Mouse (Mus musculus) forebrain, embryonic 14.5 days (tissue): ENCODE data around the gene Exosc6. TPM values are rescaled to one million over a fixed set of nuclear protein-coding genes. Genes with fewer than 3 reads are reported as not detected.

Experiments
- ATAC-seq: fragments of 200-750 bp; cut with Nextera tagmentation; 2 replicates; pipeline ENCODE4 v1.8.0; 2017; ENCODE audit warnings: mild to moderate bottlenecking, moderate library complexity
- DNase-seq: peaks from one replicate; pipeline ENCODE4 v3.0.0-alpha.2; 2015; ENCODE audit warnings: low spot score
- H3K27ac ChIP-seq: fragments of 300-500 bp; sonication (generic); 2 replicates; pipeline ENCODE4 v1.5.1; 2014; ENCODE audit warnings: low read depth, mild to moderate bottlenecking, control low read depth, low read length, moderate library complexity
- H3K27me3 ChIP-seq: fragments of 300-500 bp; sonication (generic); replicated peaks from 2 replicates; pipeline ENCODE4 v1.6.1; 2014; ENCODE audit warnings: low read length, control low read depth, mixed read lengths; ENCODE audit not compliant: control insufficient read depth, insufficient read depth
- H3K36me3 ChIP-seq: fragments of 300-500 bp; sonication (generic); 2 replicates; pipeline ENCODE4 v1.6.1; 2014; ENCODE audit warnings: low read length, control low read depth; ENCODE audit not compliant: control insufficient read depth, insufficient read depth
- H3K4me1 ChIP-seq: fragments of 300-500 bp; sonication (generic); 2 replicates; pipeline ENCODE4 v1.6.1; 2014; ENCODE audit warnings: antibody characterized with exemption, low read length, control low read depth; ENCODE audit not compliant: control insufficient read depth, insufficient read depth
- H3K4me2 ChIP-seq: fragments of 300-500 bp; sonication (generic); 2 replicates; pipeline ENCODE4 v1.6.1; 2014; ENCODE audit warnings: mild to moderate bottlenecking, control low read depth, low read length
- H3K4me3 ChIP-seq: fragments of 300-500 bp; sonication (generic); 2 replicates; pipeline ENCODE4 v1.5.1; 2014; ENCODE audit warnings: low read depth, low read length, control low read depth
- H3K9ac ChIP-seq: fragments of 300-500 bp; sonication (generic); 2 replicates; pipeline ENCODE4 v1.6.1; 2014; ENCODE audit warnings: mild to moderate bottlenecking, low read length, control low read depth, moderate library complexity
- H3K9me3 ChIP-seq: fragments of 300-500 bp; sonication (generic); replicated peaks from 2 replicates; pipeline ENCODE4 v1.6.1; 2016; ENCODE audit warnings: low read length, control low read depth, mixed read lengths; ENCODE audit not compliant: control insufficient read depth
- WGBS: fragments of 180-500 bp; shearing (Covaris S2); extraction: QIAGEN DNeasy Blood & Tissue Kit; methylation state at CpG from one replicate; pipeline ENCODE4 v1.1.7; 2014; 5-methylcytosine and 5-hydroxymethylcytosine counted together
- polyA plus RNA-seq: library from polyadenylated mRNA; unstranded; fragments of >200 nt; fragmentation: Nextera tagmentation; extraction: Ambion mirVana; gene quantifications from 2 replicates; pipeline ENCODE4 v1.2.1, GENCODE M21; 2014

Gene Exosc6
- polyA plus RNA-seq, 1 experiment from 2014 or later: not detected

- H3K4me3 ChIP-seq: no peak overlapping the region
- no peak overlapping the region for H3K9ac ChIP-seq
- ATAC-seq (no peak), DNase-seq (no peak)
- H3K27me3 ChIP-seq: no peaks in the 10 kb centered on the region
- peaks cover 63% of the 10 kb centered on the region for H3K36me3 ChIP-seq
- H3K27ac ChIP-seq: no peak overlapping the region
- H3K9me3 ChIP-seq: no peaks in the 10 kb centered on the region
- 89% methylated on average over 17 of the region's 17 CpGs for WGBS
- H3K4me2 ChIP-seq: no peak overlapping the region
- peaks cover 8% of the 10 kb centered on the region for H3K4me1 ChIP-seq
These were observed 1.0 kb upstream of the Exosc6 start for GRCm38 (mm10) chr8:111055031-111055634.

DNA sequence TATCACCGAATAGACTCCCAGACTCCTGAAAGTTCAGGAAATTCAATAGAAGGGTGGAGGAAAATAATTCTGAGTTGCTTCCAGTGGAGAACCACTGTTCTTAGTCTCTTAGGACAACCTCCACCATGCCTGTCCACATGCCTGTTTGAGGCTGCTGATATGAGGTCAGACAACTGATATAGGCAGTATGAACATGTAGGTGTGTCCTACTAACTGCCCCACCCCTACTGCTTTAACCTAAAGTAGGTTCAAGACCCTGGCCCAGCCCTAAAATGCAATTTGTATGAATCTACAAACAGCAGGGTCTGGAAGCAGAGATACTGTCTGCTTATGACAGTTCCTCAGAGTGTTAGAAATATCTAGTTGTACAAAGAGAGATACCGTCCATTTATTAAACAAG is 478 bp upstream of the Exosc6 start:
- ATAC-seq (peak; percentile 17; the same call in 1 of the 2 replicates), DNase-seq (no peak)
- H3K4me3 ChIP-seq: peak overlapping the region; percentile 96; the same call in 1 of the 2 replicates
- H3K36me3 ChIP-seq: peaks cover 58% of the 10 kb centered on the region
- peaks cover 8% of the 10 kb centered on the region for H3K4me1 ChIP-seq
- H3K27me3 ChIP-seq: no peaks in the 10 kb centered on the region
- 73% methylated on average over 2 of the region's 2 CpGs for WGBS
- no peaks in the 10 kb centered on the region for H3K9me3 ChIP-seq
- no peak overlapping the region for H3K4me2 ChIP-seq
- H3K27ac ChIP-seq: no peak overlapping the region
- no peak overlapping the region for H3K9ac ChIP-seq

GRCm38 (mm10) chr8:111056691-111057293 is 653 bp downstream of the Exosc6 start:
- peak; percentile 72 for ATAC-seq
- H3K9me3 ChIP-seq: no peaks in the 10 kb centered on the region
- WGBS: under 1% methylated on average over 56 of the region's 63 CpGs
- H3K9ac ChIP-seq: peak overlapping the region; percentile 84
- peak overlapping the region; percentile 98 for H3K4me2 ChIP-seq
- H3K27me3 ChIP-seq: no peaks in the 10 kb centered on the region
- H3K36me3 ChIP-seq: peaks cover 48% of the 10 kb centered on the region
- H3K27ac ChIP-seq: peak overlapping the region; percentile 48; the same call in 1 of the 2 replicates
- H3K4me1 ChIP-seq: peaks cover 14% of the 10 kb centered on the region
- DNase-seq: peak; percentile 34
- H3K4me3 ChIP-seq: peak overlapping the region; percentile 96

GRCm38 (mm10) chr8:111058946-111059572 is 2.9 kb downstream of the Exosc6 start:
- Histone ChIP-seq H3K4me1 (peaks cover 14% of the 10 kb centered on the region), H3K36me3 (peaks cover 26% of the 10 kb centered on the region), H3K27me3 (no peaks in the 10 kb centered on the region), H3K27ac (no peak overlapping the region), H3K4me2 (no peak overlapping the region), H3K9ac (no peak overlapping the region), H3K9me3 (no peaks in the 10 kb centered on the region), H3K4me3 (no peak overlapping the region)
- ATAC-seq: no peak
- WGBS: 65% methylated on average over 2 of the region's 2 CpGs
- no peak for DNase-seq

- H3K27me3 ChIP-seq: no peaks in the 10 kb centered on the region
- no peaks in the 10 kb centered on the region for H3K9me3 ChIP-seq
- peaks cover 14% of the 10 kb centered on the region for H3K4me1 ChIP-seq
- H3K27ac ChIP-seq: peak overlapping the region; percentile 79
- peak overlapping the region; percentile 66 for H3K4me2 ChIP-seq
- H3K4me3 ChIP-seq: peak overlapping the region; percentile 60
- no peak for DNase-seq
- WGBS: under 1% methylated on average over 14 of the region's 14 CpGs
- peaks cover 6% of the 10 kb centered on the region for H3K36me3 ChIP-seq
- peak; percentile 19 for ATAC-seq
- peak overlapping the region; percentile 70 for H3K9ac ChIP-seq
These were observed 5.5 kb downstream of the Exosc6 start for GRCm38 (mm10) chr8:111061688-111062071.

GRCm38 (mm10) chr8:111062072-111062757 is 6.1 kb downstream of the Exosc6 start:
- peak overlapping the region; percentile 66 for H3K4me2 ChIP-seq
- H3K9ac ChIP-seq: peak overlapping the region; percentile 70
- ATAC-seq (peak; percentile 95), DNase-seq (peak; percentile 96)
- H3K27ac ChIP-seq: peak overlapping the region; percentile 79
- peaks cover 6% of the 10 kb centered on the region for H3K36me3 ChIP-seq
- WGBS: under 1% methylated on average over 27 of the region's 27 CpGs
- H3K4me3 ChIP-seq: peak overlapping the region; percentile 60
- peaks cover 9% of the 10 kb centered on the region for H3K4me1 ChIP-seq
- no peaks in the 10 kb centered on the region for H3K27me3 ChIP-seq
- H3K9me3 ChIP-seq: no peaks in the 10 kb centered on the region

DNA sequence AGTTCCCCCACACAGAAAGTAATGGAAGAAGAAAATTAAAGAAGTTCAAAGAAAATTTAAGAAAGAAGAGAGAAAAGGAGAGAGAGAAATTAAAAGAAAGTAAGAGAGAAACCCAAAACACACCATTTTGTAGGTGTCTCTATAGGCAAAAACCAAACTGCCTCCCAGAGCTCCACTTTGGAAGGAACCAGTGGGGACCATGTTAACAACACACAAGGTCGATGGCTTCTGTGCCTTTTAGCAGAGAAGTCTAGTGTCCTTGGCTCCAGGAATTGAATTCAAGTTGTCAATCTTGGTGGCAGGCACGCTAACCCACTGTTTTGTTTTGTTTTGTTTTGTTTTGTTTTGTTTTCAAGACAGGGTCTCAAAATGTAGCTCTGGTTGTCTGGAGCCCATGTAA is 6.8 kb downstream of the Exosc6 start:
- 37% methylated on average over 2 of the region's 2 CpGs for WGBS
- Histone ChIP-seq H3K9me3 (no peaks in the 10 kb centered on the region), H3K27ac (no peak overlapping the region), H3K4me2 (peak overlapping the region; percentile 33), H3K36me3 (peaks cover 5% of the 10 kb centered on the region), H3K27me3 (no peaks in the 10 kb centered on the region), H3K9ac (peak overlapping the region; percentile 8; the same call in 1 of the 2 replicates), H3K4me3 (peak overlapping the region; percentile 60), H3K4me1 (peaks cover 6% of the 10 kb centered on the region)
- DNase-seq (no peak), ATAC-seq (no peak)

DNA sequence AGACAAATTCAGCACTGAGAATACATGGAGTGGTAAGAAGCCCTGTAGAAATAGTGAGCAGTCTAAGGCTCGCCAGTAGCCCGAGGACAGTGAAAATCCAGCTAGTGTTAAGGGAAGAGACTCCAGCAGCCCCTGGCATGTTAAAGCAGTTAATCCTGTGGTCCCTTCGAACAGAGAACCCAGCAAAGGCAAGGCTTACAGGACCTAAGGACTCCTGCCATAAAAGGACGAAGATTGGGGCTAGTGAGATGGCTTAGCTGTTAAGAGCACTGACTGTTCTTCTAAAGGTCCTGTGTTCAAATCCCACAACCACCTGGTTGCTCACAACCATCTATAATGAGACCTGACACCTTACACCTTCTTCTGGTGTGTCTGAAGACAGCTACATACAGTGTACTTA is 10.2 kb downstream of the Exosc6 start:
- H3K27me3 ChIP-seq: no peaks in the 10 kb centered on the region
- no peak overlapping the region for H3K9ac ChIP-seq
- H3K4me3 ChIP-seq: no peak overlapping the region
- ATAC-seq (no peak), DNase-seq (no peak)
- H3K36me3 ChIP-seq: no peaks in the 10 kb centered on the region
- 66% methylated on average over 4 of the region's 4 CpGs for WGBS
- H3K4me2 ChIP-seq: no peak overlapping the region
- no peak overlapping the region for H3K27ac ChIP-seq
- H3K9me3 ChIP-seq: no peaks in the 10 kb centered on the region
- peaks cover under 1% of the 10 kb centered on the region; the same call in 1 of the 2 replicates for H3K4me1 ChIP-seq
